Mouse (Mus musculus): ENCODE results near the gene Dclk1.

- TF ChIP-seq CTCF (conservative IDR thresholded peaks at IDR 0.05; ENCODE audit: insufficient read depth, insufficient read length, low read depth, low read length) (no peak), POLR2A (IDR thresholded peaks at IDR 0.05; ENCODE audit: low read depth, low read length) (no peak)
These were observed 253.7 kb downstream of the Dclk1 start for GRCm38 (mm10) chr3:55495866-55496265.

Measured in kidney, adult 2 months (tissue).